Mouse (Mus musculus) splenic B cell, adult 2 months (primary cell): ENCODE measurements at regions not wholly inside any gene's neighbourhood (a gene's known extent, or its start where the extent isn't known, plus 50 kb on each side); places are given as distances from the start of the nearest gene placed in this dataset.

Experiments used
- DNase-seq: peaks from one replicate; pipeline ENCODE4 v3.0.0-alpha.2; 2011; ENCODE audit warnings: low read depth, low spot score
- H3K27me3 ChIP-seq: 2 replicates; pipeline ENCODE4 v1.6.1; 2012; ENCODE audit warnings: mild to moderate bottlenecking, low read length, moderate library complexity, mixed read lengths; ENCODE audit not compliant: control insufficient read depth, poor library complexity, insufficient read depth, severe bottlenecking
- H3K36me3 ChIP-seq: 2 replicates; pipeline ENCODE4 v1.6.1; 2012; ENCODE audit warnings: mild to moderate bottlenecking, low read length, moderate library complexity, mixed read lengths; ENCODE audit not compliant: control insufficient read depth, poor library complexity, insufficient read depth, severe bottlenecking

GRCm38 (mm10) chr1:81754067-81754466 is 478.8 kb upstream of the Gm9747 start:
- Histone ChIP-seq H3K36me3 (no peaks in the 10 kb centered on the region), H3K27me3 (no peaks in the 10 kb centered on the region)
- DNase-seq, result no peak

- no peaks in the 10 kb centered on the region for H3K27me3 ChIP-seq
- no peaks in the 10 kb centered on the region for H3K36me3 ChIP-seq
These were observed 477.6 kb upstream of the Gm9747 start for GRCm38 (mm10) chr1:81755281-81755680.

GRCm38 (mm10) chr1:81755694-81756093 is 477.2 kb upstream of the Gm9747 start:
- no peak for DNase-seq
- H3K36me3 ChIP-seq, result no peaks in the 10 kb centered on the region

More at GRCm38 (mm10) chr1:81755281-81755680, 477.6 kb upstream of the Gm9747 start:
- no peak for DNase-seq

GRCm38 (mm10) chr1:81759919-81760318 is 473.0 kb upstream of the Gm9747 start:
- Histone ChIP-seq H3K27me3 (no peaks in the 10 kb centered on the region), H3K36me3 (no peaks in the 10 kb centered on the region)
- DNase-seq, result no peak

More at GRCm38 (mm10) chr1:81755694-81756093, 477.2 kb upstream of the Gm9747 start:
- no peaks in the 10 kb centered on the region for H3K27me3 ChIP-seq

GRCm38 (mm10) chr1:81771704-81772103 is 461.2 kb upstream of the Gm9747 start:
- Histone ChIP-seq H3K27me3 (no peaks in the 10 kb centered on the region), H3K36me3 (no peaks in the 10 kb centered on the region)
- no peak for DNase-seq

- DNase-seq, result no peak
- no peaks in the 10 kb centered on the region for H3K27me3 ChIP-seq
These were observed 452.3 kb upstream of the Gm9747 start for GRCm38 (mm10) chr1:81780583-81780982.

GRCm38 (mm10) chr1:81784305-81784704 is 448.6 kb upstream of the Gm9747 start:
- DNase-seq, result no peak
- H3K36me3 ChIP-seq, result no peaks in the 10 kb centered on the region

More at GRCm38 (mm10) chr1:81780583-81780982, 452.3 kb upstream of the Gm9747 start:
- H3K36me3 ChIP-seq, result no peaks in the 10 kb centered on the region

GRCm38 (mm10) chr1:81794771-81795170 is 438.1 kb upstream of the Gm9747 start:
- Histone ChIP-seq H3K27me3 (no peaks in the 10 kb centered on the region), H3K36me3 (no peaks in the 10 kb centered on the region)
- no peak for DNase-seq

More at GRCm38 (mm10) chr1:81784305-81784704, 448.6 kb upstream of the Gm9747 start:
- no peaks in the 10 kb centered on the region for H3K27me3 ChIP-seq

- no peaks in the 10 kb centered on the region for H3K36me3 ChIP-seq
- no peaks in the 10 kb centered on the region for H3K27me3 ChIP-seq
- DNase-seq, result no peak
These were observed 437.5 kb upstream of the Gm9747 start for GRCm38 (mm10) chr1:81795399-81795798.

- H3K36me3 ChIP-seq, result no peaks in the 10 kb centered on the region
- no peak for DNase-seq
- H3K27me3 ChIP-seq, result no peaks in the 10 kb centered on the region
These were observed 421.3 kb upstream of the Gm9747 start for GRCm38 (mm10) chr1:81811591-81811990.

GRCm38 (mm10) chr1:81818884-81819283 is 414.0 kb upstream of the Gm9747 start:
- Histone ChIP-seq H3K36me3 (no peaks in the 10 kb centered on the region), H3K27me3 (no peaks in the 10 kb centered on the region)
- no peak for DNase-seq

- H3K27me3 ChIP-seq, result no peaks in the 10 kb centered on the region
- DNase-seq, result peak; percentile 3
- H3K36me3 ChIP-seq, result no peaks in the 10 kb centered on the region
These were observed 390.9 kb upstream of the Gm9747 start for GRCm38 (mm10) chr1:81841966-81842365.

GRCm38 (mm10) chr1:81850462-81851144 is 382.3 kb upstream of the Gm9747 start:
- Histone ChIP-seq H3K27me3 (no peaks in the 10 kb centered on the region), H3K36me3 (no peaks in the 10 kb centered on the region)
- DNase-seq, result no peak

- Histone ChIP-seq H3K36me3 (no peaks in the 10 kb centered on the region), H3K27me3 (no peaks in the 10 kb centered on the region)
- no peak for DNase-seq
These were observed 373.4 kb upstream of the Gm9747 start for GRCm38 (mm10) chr1:81859464-81859863.

GRCm38 (mm10) chr1:81864571-81864970 is 368.3 kb upstream of the Gm9747 start:
- Histone ChIP-seq H3K27me3 (no peaks in the 10 kb centered on the region), H3K36me3 (no peaks in the 10 kb centered on the region)
- no peak for DNase-seq
